Mouse (Mus musculus): Measurements from ENCODE around the gene Cdc20b.

Cdc20b gene

DNA sequence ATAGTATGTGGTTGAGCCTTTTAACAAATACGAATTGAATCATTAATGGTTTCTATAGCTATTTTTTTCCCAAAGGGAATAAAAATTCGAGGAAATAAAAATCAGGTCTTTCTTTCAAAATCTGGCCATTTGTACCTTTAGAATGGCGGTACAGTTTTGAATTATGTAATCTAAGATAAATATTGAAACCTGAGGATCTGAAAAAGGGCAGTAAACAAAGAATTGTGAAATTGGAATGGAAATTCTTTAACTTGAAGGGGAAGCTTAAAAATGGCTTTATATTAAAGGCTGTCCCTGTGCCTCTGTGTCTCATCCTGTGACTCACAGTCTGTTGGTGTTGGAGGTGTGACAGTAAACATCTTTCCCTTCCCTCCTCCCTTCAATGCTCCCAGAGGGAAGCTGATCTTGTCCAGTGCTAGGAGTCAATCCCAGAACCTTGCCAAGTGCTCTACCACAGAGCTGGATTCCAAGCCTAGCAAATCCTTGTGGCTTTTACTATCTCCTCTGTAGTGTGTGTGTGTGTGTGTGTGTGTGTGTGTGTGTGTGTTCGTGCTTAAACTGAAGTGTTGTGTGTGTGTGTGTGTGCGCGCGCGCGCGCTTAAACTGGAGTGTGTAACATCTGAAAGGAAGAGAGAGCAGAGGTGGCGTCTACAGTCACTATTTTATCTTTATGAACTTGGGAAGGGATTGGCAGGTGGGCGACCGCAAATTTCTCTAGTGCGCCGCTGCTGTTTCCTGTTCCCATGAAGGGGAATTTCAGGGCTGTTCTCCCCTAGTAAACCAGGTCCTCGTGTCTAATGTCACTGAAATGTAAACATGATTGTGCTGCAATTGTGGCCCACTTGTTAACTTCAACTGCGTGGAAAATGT, 11.4 kb upstream of the Cdc20b start:
- no peak for DNase-seq (ENCODE audit: low spot score in 2 of 2)

DNA sequence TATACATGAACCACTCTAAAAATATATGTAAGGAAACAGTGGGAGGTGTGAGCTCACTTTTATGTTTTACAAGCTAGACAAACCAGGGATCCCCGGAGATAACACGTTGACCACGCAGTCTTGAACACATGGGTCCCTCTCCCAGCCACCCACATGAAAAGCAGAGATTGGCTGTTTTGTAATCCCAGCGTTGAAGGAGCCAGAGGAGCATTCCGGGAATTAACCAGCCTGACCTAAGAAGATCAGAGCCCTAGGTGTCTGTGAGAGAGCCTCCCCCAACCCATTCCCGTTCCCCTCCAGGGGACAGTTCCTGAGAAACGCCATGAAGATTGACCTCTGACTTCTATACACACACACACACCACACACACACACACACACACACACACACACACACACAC, 3.6 kb upstream of the Cdc20b start:
- no peak for DNase-seq (ENCODE audit: low spot score in 2 of 2)

DNA sequence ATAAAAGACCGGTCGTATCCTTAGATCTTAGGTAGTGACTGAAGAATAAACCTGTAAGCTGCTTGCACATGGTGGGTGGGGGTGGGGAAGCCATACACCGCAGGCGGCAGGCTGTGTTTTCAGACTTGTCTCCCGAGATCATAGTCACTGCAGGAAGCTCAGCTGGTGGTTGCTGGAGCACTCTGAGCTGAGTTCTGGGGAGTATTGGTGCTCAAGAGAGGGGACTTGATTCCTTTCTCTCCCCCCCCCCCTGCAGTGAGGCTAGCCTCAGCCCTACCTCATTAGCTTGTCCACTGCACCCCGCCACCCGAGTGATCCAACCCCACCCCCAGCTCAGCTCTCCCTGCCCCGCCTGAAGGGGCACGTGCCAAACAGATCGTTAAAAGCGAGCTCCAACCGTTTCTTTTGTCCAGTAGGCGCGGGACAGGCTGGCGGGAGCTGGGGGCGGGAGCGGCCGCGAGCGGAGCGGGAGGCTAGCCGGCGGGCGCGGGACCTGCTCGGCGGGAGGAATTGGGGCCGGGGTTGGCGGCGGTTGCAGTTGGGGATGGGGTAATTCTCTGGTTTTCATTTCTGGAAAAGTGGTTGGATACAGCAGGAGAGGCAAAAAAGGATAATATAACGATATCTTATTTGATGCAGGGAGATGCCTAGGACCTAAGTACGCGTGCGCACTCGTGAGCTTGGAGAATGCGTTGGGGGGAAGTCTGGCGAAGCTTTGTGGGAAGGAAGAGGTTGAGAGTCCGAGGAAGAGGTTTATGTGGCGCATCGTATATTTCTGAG, 2.9 kb upstream of the Cdc20b start:
- no peak for DNase-seq (ENCODE audit: low spot score in 2 of 2)

DNA sequence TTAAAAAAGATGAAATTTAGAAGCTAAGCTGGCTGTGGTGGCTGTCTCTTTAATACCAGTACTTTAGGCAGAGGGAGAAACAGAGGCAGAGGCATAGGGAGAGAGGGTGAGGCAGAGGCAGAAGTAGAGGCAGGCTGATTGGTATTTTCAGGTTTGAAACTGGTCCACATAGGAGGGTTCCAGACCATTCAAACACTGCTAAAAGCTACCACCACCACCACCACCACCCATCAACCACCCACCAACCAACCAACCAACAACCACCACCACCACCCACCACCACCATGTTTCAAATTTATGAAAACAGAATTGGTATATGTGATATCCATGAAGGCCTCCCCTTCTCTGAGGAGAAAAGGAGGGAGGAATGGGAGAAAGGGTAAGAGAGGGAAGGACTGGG, 2.1 kb upstream of the Cdc20b start:
- DNase-seq (ENCODE audit: low spot score in 2 of 2): no peak

DNA sequence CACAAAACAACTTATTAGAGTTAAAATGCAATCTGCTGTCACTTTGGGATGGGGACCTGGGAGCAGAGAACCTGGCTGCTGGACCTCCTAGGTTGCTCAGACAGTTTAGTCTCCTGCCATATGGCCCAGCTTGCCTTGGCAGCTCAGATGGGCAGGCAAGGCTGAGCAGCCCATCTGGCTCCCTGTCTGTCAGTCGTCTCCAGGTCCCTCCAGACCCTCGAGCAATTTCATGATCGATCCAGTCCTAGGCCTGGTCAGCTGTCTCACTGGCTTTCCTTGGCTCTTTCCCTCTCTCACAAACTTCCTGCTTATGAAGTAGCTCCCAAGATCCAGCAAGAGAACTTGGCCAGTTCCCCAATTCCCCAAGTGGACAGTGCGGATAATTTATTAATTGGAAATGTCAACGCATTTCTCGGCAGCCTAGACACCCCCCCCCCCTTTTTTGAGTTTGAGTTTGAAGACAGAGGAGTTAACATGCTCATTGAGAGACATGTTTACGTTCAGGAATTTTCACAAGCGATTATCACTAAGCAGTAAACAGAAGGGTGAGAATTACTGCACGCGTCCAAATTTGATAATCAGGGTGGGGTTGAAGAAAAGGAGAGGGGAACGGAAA, 532 bp upstream of the Cdc20b start:
- DNase-seq (ENCODE audit: low spot score in 2 of 2): no peak

DNA sequence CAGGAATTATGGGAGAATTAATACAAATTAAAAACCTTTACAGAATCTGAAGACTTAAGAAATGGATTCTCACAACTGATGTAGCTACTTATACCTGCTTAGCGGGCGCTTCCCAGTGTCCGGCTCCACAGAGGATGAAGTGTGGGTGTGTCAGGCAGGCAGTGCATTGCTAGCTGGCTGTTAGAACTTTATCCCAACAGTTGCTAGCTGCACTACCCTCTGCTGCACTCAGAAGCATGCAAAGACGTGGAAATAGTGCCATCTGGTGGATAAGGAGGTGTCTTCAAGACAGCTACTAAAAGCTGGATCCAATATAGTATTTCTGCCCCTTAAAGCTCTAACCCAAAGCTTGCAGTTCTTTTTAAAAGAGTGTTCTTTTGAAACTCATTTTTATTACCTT, 941 bp downstream of the Cdc20b start:
- DNase-seq (ENCODE audit: low spot score in 2 of 2): peak; percentile 60 to 67

DNA sequence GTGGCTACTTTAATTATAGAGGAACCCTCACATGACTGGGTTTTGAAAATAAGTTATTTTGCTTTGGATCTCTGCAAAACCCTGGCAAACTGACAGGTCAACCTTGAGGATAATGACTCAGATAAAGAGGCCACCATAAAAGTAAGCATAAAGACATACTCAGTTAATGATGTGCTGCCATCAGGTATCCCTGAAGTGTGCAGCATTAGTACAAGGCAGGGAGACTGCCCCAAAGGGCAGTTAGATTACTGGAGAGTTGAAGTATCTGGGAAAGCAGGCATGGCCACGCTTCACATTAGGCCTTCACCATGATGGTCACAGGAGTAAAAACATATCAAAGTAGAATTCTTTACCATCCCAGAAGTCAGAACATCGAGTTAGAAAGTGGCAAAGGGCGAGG, 10.0 kb downstream of the Cdc20b start:
- no peak for DNase-seq (ENCODE audit: low spot score in 2 of 2)

DNA sequence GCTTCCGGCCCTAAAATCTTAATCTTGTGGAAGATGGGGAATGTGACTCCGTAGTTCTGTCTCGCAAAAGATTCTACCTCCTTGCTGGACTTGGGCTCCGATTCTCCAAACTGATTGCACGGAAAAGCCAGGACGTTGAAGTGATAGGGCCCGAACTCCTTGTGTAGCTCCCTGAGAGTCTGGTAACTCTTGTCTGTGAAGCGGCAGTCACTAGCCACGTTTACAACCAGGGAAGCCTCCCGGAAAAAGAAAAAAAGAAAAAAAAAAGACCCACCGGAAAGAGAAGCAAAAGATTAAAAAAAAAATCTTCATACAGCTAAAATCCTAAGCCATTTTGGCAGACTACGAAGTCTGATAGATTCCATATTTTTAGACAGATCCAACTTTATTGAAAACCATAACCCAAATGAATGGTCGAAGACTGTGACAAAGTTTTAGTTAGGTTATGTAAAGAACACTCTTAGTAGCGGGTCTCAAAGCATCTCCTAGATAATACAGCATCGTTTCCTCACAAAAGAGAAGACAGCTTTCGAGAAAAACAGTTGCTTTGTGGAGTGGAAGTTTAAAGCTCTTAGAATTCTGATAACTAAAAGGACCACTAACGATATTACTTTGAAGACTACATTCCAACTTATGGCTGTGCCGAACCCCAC, 10.7 kb downstream of the Cdc20b start:
- DNase-seq (ENCODE audit: low spot score in 2 of 2): no peak

DNA sequence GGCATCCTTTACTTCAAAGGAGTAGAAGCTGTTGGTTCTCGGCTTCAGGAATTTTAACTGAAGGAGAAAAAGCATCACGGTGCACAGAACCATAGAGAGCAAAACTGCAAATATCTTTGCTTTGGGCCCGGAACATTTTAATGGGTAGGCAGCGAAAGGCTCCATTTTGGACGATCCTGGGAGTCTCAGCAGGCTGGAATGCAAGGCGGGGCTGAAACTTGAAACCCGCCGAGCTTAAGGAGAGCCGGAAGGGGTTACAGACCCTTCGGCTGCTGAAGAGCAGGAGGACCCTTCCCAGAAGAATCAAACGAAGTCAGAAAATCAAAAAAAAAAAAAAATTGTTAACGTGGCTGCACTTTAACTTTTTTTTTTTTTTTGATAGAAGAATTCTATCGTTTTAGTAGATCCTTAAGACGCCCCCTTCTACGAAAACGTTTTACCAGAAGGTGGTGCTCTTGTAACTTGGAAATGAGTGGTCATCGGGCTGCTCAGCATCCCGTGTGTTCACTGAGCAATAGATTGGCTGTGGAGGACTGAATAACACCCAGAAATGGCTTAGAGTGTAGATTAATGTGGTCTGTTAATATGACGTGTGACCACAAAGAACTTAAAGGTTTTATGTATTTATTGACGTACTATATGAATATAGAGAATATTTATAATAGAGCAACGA, 11.4 kb downstream of the Cdc20b start, which contains the start of gene Gpx8:
Gene Gpx8 (minus strand): TSS at position 200 of the 673 bp plus-strand sequence.
- DNase-seq (ENCODE audit: low spot score in 2 of 2): peak; percentile 53 to 63

DNA sequence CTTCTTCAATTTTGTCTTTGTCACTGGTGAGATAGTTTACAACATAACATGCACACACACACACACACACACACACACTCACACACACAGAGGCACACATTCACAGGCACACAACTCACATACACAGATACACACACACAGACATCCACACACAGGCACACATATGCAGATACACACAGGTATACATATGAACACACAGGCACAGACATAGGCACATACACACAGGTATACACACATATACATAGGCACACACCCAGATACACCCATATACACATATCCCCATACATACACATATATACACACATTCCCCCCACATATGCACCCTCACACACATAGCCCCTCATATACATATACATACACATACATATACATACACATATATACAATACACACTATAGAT, 12.1 kb downstream of the Cdc20b start:
- no peak for DNase-seq (ENCODE audit: low spot score in 2 of 2)

DNA sequence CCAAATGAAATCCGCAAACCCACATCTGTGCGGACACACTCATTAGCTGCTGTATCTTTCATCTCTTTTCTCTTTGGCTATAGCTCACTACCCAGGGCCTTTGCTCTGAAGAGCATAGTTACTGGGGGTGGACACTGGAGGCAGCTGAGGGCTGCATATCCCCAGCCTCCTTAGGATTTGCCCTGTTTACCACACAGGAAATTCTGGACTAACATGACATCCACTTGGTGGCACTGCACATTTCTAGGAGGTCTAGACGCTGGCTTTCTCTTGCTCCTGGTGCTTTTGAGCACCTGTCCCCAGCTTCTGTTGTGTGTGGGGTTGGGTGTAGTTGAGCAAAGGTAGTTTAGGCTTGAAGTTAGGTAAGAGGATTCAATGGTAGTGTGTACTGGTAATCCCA, 12.7 kb downstream of the Cdc20b start:
- DNase-seq (ENCODE audit: low spot score in 2 of 2): no peak

DNA sequence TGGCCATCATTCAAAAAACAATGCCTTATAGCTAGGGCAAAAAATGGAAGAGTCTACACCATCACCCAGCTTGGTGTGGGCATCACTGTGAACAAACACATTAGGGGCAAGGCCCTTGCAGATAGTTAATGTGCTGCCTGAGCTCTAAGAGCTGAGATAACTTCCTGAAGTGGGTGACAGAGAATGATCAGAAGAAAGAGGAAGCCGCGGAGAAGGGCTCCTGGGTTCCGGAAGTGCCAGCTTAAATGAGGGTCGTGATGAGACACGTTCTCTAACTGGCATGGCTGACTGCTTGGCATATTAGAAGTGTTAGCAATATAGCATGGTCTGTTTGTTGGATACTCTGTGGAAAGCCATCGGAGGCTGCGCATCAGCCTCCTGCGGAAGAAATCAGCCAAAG, 19.3 kb downstream of the Cdc20b start:
- no peak for DNase-seq (ENCODE audit: low spot score in 2 of 2)

DNA sequence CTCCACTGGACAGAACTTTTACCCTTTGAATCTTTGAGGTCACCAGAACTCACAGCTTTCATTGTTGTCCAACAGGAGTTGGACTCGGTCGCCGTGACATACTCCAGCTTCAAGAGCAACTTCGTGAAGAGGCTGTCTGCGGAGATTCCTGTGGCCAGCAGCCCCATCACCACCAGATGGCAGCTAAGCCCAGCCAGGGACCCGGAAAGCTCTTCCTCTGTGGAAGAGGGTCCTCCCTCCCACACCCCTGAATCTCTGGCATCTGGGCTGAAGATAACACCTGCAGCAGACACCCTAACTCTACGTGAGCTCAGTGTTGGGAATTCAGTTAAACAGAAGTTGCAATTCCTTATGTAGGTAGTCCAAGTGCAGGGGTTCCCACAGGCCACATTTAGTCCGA, 20.9 kb downstream of the Cdc20b start:
- DNase-seq (ENCODE audit: low spot score in 2 of 2): no peak

DNA sequence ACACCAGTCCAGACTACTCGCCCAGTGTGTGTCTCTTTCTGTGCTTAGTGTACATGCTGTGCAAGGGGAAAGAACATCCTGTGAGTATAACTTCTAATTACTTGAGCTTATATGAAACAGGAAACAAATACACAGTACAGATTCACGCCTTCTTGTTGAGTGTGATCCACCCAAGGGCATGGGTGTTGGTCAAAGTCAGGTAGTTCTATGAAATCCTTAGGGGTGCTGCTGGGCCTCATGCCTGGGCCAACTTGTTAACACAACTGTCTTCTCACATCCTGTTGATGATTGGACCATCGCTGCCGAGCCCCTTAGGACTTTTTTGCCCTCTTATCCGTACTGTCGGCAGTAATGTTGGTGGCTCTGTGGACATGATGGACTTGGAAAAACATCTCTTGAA, 26.8 kb downstream of the Cdc20b start:
- no peak for DNase-seq (ENCODE audit: low spot score in 2 of 2)

DNA sequence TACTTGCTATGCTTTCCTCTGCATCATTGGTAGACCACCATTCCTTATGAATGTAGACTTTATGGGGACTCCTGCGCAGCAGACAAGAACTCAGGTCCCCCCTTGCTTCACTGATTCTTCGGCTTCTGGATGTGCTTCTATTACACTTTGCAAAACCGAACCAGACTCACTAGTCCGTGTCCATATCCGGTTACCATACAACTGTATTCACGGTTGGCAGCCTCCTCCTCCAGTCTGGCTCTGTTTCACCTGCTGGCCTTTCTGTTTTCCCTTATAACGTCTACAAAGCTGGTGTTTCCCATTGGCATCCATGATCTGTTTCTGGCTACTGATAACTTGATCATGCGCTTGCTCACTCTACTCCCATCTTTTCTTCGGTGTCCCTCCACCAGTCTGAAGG, 29.6 kb downstream of the Cdc20b start:
- no peak for DNase-seq (ENCODE audit: low spot score in 2 of 2)

DNA sequence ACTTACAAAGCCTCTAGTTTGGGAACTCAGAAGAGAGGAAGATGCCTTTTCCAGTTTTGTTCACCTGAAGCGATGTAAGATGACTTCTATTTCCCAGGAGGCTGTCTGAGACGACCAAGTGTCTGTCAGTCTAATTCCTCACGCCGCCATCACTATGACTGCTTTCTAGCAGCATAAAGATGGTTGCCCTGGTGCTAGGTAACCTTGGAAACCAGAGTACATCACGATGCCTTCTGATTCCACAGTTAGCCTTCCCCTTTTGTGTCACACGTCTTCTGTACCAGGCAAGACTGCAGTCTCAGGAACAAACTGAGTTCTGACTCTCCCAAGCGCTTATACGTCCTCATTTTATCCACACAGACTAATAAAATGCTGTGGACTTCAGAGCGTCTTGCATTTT, 44.1 kb downstream of the Cdc20b start:
- no peak for DNase-seq (ENCODE audit: low spot score in 2 of 2)

DNA sequence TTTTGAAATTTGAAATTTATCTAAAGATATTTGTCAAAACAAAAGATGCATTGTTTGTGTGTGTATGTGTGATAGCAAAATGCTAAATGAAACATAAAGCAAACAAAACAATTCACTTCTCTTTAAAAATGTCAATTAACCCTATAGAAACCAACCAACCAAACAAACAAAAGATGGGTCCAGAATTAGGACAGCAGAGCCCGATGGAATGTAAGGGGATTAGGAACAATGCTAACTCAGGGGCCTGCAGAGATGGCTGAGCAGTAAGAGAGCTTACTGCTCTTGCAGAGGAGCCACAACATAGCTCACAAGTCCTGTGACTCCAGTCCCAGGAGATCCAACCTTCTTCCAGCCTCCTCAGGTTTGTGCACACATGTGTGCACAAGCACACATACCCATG, 47.2 kb downstream of the Cdc20b start:
- no peak for DNase-seq (ENCODE audit: low spot score in 2 of 2)

DNA sequence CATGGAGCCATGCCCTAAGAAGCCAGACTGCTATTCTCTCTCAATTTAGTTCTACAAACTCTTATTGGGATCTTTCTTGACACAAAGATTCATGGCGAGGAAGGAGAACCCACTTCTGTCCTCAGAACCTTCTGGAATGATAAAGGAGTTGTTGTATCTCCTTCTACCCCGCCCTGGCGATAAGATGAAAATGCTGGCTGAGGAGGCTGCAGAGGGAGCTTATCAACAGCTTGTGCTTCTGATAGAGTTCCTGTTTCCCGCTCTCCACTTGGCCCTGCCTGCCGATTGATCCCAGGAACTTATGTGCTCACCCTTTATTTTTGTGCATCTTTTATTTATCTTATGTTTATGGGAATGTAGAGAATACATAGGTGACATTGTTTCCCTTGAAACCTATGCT, 49.8 kb downstream of the Cdc20b start:
- DNase-seq (ENCODE audit: low spot score in 2 of 2): no peak

DNA sequence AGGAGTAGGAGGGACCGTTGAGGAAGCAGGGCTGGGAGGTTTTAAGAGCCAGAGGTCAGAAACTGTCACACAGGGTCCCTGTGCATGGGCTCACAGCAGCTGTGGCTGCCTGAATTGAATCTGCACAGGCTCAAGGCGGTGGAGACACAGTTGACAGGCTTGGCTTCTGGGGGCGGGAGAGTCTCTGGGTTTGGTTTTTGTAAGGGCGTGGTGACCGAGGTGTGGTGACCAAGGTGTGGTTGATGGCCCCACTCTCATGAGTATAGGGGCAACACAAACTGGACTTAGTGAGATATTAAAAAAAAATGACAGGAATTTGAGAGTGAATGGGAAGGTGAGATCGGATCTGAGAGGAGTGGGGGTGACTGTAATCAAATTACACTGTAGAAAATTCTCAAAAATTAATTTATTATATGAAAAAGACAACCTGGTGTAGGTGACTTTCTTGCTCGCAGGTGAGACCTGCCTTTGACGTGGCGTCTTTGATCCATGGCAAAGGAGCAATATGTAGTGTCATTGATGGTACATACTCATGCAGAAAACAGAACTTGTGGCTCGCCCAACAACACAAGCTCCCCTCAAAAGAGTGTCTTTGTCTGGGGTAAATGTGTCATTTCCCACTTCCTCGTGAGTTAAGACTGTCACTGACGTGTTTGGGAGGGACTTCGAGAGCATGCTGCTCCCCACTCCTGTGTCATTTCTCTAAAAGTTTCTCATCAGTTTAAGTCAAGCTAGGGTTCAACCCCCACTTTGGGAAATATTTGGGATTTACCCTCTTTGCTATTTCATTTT, 52.5 kb downstream of the Cdc20b start:
- DNase-seq (ENCODE audit: low spot score in 2 of 2): no peak

DNA sequence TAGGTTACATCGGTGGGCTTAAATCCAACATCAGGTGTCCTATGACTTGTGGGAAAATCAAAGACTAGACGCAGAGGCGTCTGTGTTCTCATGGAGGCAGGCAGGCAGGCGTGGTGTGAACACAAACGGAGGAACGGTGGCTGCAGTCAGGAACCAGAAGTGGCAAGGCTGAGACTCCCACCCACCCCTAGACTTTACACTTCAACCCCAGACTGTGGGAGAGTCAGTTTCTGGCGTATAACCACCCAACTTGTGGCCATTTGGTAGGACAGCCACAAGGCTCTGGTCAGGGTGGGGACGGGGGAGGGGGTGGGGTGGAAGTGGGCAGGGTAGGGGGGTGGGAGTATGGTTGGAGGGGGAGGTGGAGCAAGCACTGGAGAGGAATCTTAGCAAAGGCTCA, 55.6 kb downstream of the Cdc20b start:
- no peak for DNase-seq (ENCODE audit: low spot score in 2 of 2)

DNA sequence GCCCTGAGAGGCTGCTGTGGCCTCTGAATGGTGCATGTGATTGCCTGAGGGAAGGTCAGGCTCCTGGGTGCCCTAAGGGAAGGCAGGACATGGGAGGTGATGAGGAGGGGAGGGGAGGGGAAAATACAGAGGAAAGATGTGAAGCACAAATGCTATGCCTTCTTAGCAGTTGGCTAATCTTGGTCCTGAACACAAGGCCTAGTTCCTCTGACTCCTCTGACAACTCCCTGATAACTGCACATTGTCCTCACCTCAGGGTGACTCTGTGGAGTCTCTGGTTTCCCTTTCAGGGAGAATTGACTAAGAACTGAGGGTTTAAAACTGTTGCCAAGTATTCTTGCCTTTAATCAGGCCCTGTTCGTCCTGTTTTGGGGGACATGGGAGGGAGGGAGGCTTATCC, 59.7 kb downstream of the Cdc20b start:
- DNase-seq (ENCODE audit: low spot score in 2 of 2): no peak
